In genomic region chr2:78189620-78190019, GRCm38 (mm10) we compare ENCODE assay signal across 9 mouse cellular contexts.
DNase-seq lines count a peak whose midpoint lies in the region; ATAC-seq and TF ChIP-seq lines count a peak whose summit lies in the region.
"Had no signal": no experiment of that assay in that cellular context is flagged by ENCODE, and none has a peak within 500 bp of the region (broad histone marks: within the 10 kb centered on the region; RNA-seq: fewer than 3 reads in every experiment).

No protein-coding gene starts in this region.

- 21% methylated on average over 1 of the region's 1 CpGs for WGBS in heart, embryonic 10.5 days
- WGBS in embryonic facial prominence, embryonic 14.5 days: 5% methylated on average over 1 of the region's 1 CpGs
- 0% methylated on average over 1 of the region's 1 CpGs for whole genome bisulfite sequencing in limb, embryonic 12.5 days

- H3K9me3 ChIP-seq in heart, embryonic 10.5 days: no peaks in the 10 kb centered on the region
- H3K9me3 ChIP-seq in embryonic facial prominence, embryonic 14.5 days (ENCODE audit: control insufficient read depth, low read length): no peaks in the 10 kb centered on the region
- no peaks in the 10 kb centered on the region for H3K9me3 ChIP-seq in limb, embryonic 12.5 days
- H3K9me3 ChIP-seq: liver, embryonic 13.5 days had no signal

- 0 out of 2 replicates have a peak, but pooled peaks cover 3% of the 10 kb centered on the region for H3K4me1 ChIP-seq in heart, embryonic 10.5 days
- H3K4me1 ChIP-seq in embryonic facial prominence, embryonic 14.5 days (ENCODE audit: control insufficient read depth, insufficient read depth, low read length): no peaks in the 10 kb centered on the region
- H3K4me1 ChIP-seq in limb, embryonic 12.5 days (replicated peaks): peaks cover 8% of the 10 kb centered on the region
- H3K4me1 ChIP-seq: liver, embryonic 13.5 days had no signal

- H3ac ChIP-seq in C2C12 (ENCODE audit: control insufficient read depth, insufficient read length, low read depth): no peak overlapping the region

- no peak overlapping the region for H3K9ac ChIP-seq in embryonic facial prominence, embryonic 14.5 days (ENCODE audit: low read depth, low read length)
- no peak overlapping the region for H3K9ac ChIP-seq in limb, embryonic 12.5 days (replicated peaks)
- H3K9ac ChIP-seq: liver, embryonic 13.5 days had no signal

- H3K4me3 ChIP-seq in heart, embryonic 10.5 days: no peak overlapping the region
- H3K4me3 ChIP-seq in C2C12 (ENCODE audit: insufficient read depth, poor library complexity, severe bottlenecking): no peak overlapping the region
- no peak overlapping the region for H3K4me3 ChIP-seq in embryonic facial prominence, embryonic 14.5 days (ENCODE audit: low read depth, low read length)
- H3K4me3 ChIP-seq in limb, embryonic 12.5 days (replicated peaks): no peak overlapping the region
- H3K4me3 ChIP-seq: liver, embryonic 13.5 days had no signal

- TF ChIP-seq CTCF in C2C12 (IDR thresholded peaks at IDR 0.05; ENCODE audit: control insufficient read depth, insufficient read depth, insufficient read length): no peak

- no peak overlapping the region for H3K4me2 ChIP-seq in embryonic facial prominence, embryonic 14.5 days (ENCODE audit: low read depth, low read length)
- H3K4me2 ChIP-seq in limb, embryonic 12.5 days: no peak overlapping the region
- H3K4me2 ChIP-seq: liver, embryonic 13.5 days had no signal

- no peaks in the 10 kb centered on the region for H3K27me3 ChIP-seq in heart, embryonic 10.5 days (ENCODE audit: insufficient read depth, poor library complexity, severe bottlenecking)
- no peaks in the 10 kb centered on the region for H3K27me3 ChIP-seq in C2C12 (ENCODE audit: control insufficient read depth, insufficient read depth, insufficient read length)
- no peaks in the 10 kb centered on the region for H3K27me3 ChIP-seq in embryonic facial prominence, embryonic 14.5 days (replicated peaks; ENCODE audit: control insufficient read depth, insufficient read depth, low read length)
- no peaks in the 10 kb centered on the region for H3K27me3 ChIP-seq in limb, embryonic 12.5 days
- H3K27me3 ChIP-seq: liver, embryonic 13.5 days had no signal

- no peaks in the 10 kb centered on the region for H3K36me3 ChIP-seq in heart, embryonic 10.5 days
- H3K36me3 ChIP-seq in C2C12 (ENCODE audit: control insufficient read depth, insufficient read depth): no peaks in the 10 kb centered on the region
- H3K36me3 ChIP-seq in embryonic facial prominence, embryonic 14.5 days (ENCODE audit: control insufficient read depth, insufficient read depth, low read length): no peaks in the 10 kb centered on the region
- no peaks in the 10 kb centered on the region for H3K36me3 ChIP-seq in limb, embryonic 12.5 days
- H3K36me3 ChIP-seq: liver, embryonic 13.5 days had no signal

- peak; percentile 83 for DNase-seq in heart, adult 11 months
- no peak for DNase-seq in heart, embryonic 10.5 days (ENCODE audit: low spot score)
- DNase-seq in embryonic facial prominence, embryonic 14.5 days (ENCODE audit: low spot score): peak; percentile 81
- DNase-seq in cerebellum, adult 8-10 months: no peak
- DNase-seq in ovary, postnatal 10 days (ENCODE audit: low spot score): no peak
- no peak for DNase-seq in thymus, postnatal 10 days (ENCODE audit: low spot score in 2 of 2)
- DNase-seq: liver, embryonic 13.5 days had no signal

- no peak overlapping the region for H3K27ac ChIP-seq in heart, embryonic 10.5 days
- H3K27ac ChIP-seq in embryonic facial prominence, embryonic 14.5 days (replicated peaks; ENCODE audit: low read depth, low read length): no peak overlapping the region
- no peak overlapping the region for H3K27ac ChIP-seq in limb, embryonic 12.5 days
- H3K27ac ChIP-seq: liver, embryonic 13.5 days had no signal

- H3K79me3 ChIP-seq in C2C12 (ENCODE audit: low read depth): no peaks in the 10 kb centered on the region

- no peaks in the 10 kb centered on the region for H3K79me2 ChIP-seq in C2C12 (ENCODE audit: control insufficient read depth, insufficient read depth)

- peak; percentile 93 for ATAC-seq in embryonic facial prominence, embryonic 14.5 days (ENCODE audit: low read depth)
- peak; percentile 86 for ATAC-seq in limb, embryonic 12.5 days (ENCODE audit: insufficient number of reproducible peaks, insufficient read depth, low FRiP score, low TSS enrichment, low read depth)

TF ChIP-seq in C2C12, 6 proteins besides CTCF, POLR2A, EP300 and RAD21:
- TF ChIP-seq MAX (IDR thresholded peaks at IDR 0.05) (no peak), MYOG (IDR thresholded peaks at IDR 0.05; ENCODE audit: control insufficient read depth, extremely low read depth, insufficient read length) (no peak), FOSL1 (IDR thresholded peaks at IDR 0.05; ENCODE audit: insufficient read depth, low read length, poor library complexity, severe bottlenecking) (no peak), MYOD1 (IDR thresholded peaks at IDR 0.05; ENCODE audit: control insufficient read depth, insufficient read length, low read depth) (peak; percentile 11)

Comparison
In these comparisons a context has a peak if more than half of its experiments do, and no peak if none do; other contexts are left out.
1. DNase-seq: peak in heart, adult 11 months (single experiment) and embryonic facial prominence, embryonic 14.5 days (single experiment); none in heart, embryonic 10.5 days (single experiment), cerebellum, adult 8-10 months (single experiment), ovary, postnatal 10 days (single experiment) and thymus, postnatal 10 days (0 of 2).